Mouse (Mus musculus): Measurements from ENCODE around the gene Mllt11. TPM values are rescaled to one million over a fixed set of nuclear protein-coding genes. Genes with fewer than 3 reads are reported as not detected.

Mllt11 gene
- polyA plus RNA-seq, 1 experiment: 66.1 TPM

GRCm38 (mm10) chr3:95237541-95238099 lies 5.6 kb upstream of the Mllt11 start:
- no peak for DNase-seq
- H3K36me3 ChIP-seq (ENCODE audit: control insufficient read depth, insufficient read depth, low read length): peaks cover 43% of the 10 kb centered on the region
- TF ChIP-seq POLR2A (IDR thresholded peaks at IDR 0.05; ENCODE audit: control insufficient read depth, extremely low read depth, insufficient read depth, low read length, poor library complexity): no peak
- WGBS: 93% methylated on average over 8 of the region's 8 CpGs
- H3K4me1 ChIP-seq (replicated peaks; ENCODE audit: control insufficient read depth, insufficient read depth, low read length): peaks cover 2% of the 10 kb centered on the region; the same call in 1 of the 2 replicates
- H3K27me3 ChIP-seq (ENCODE audit: control insufficient read depth, insufficient read depth, low read length): no peaks in the 10 kb centered on the region
- H3K4me3 ChIP-seq (ENCODE audit: control insufficient read depth, insufficient read depth, low read length): no peak overlapping the region
- no peak overlapping the region for H3K27ac ChIP-seq (ENCODE audit: control insufficient read depth, insufficient read depth, low read length)

GRCm38 (mm10) chr3:95235386-95236301 lies 3.7 kb upstream of the Mllt11 start:
- H3K4me3 ChIP-seq (ENCODE audit: control insufficient read depth, insufficient read depth, low read length): no peak overlapping the region
- no peak overlapping the region for H3K27ac ChIP-seq (ENCODE audit: control insufficient read depth, insufficient read depth, low read length)
- DNase-seq: no peak
- no peaks in the 10 kb centered on the region for H3K27me3 ChIP-seq (ENCODE audit: control insufficient read depth, insufficient read depth, low read length)
- H3K36me3 ChIP-seq (ENCODE audit: control insufficient read depth, insufficient read depth, low read length): peaks cover 53% of the 10 kb centered on the region
- 94% methylated on average over 23 of the region's 23 CpGs for WGBS
- H3K4me1 ChIP-seq (replicated peaks; ENCODE audit: control insufficient read depth, insufficient read depth, low read length): peaks cover 20% of the 10 kb centered on the region
- TF ChIP-seq CTCF (IDR thresholded peaks at IDR 0.05; ENCODE audit: borderline replicate concordance, control insufficient read depth, extremely low read depth, insufficient read depth, low read length, poor library complexity): no peak
- no peak for TF ChIP-seq POLR2A (IDR thresholded peaks at IDR 0.05; ENCODE audit: control insufficient read depth, extremely low read depth, insufficient read depth, low read length, poor library complexity)

DNA sequence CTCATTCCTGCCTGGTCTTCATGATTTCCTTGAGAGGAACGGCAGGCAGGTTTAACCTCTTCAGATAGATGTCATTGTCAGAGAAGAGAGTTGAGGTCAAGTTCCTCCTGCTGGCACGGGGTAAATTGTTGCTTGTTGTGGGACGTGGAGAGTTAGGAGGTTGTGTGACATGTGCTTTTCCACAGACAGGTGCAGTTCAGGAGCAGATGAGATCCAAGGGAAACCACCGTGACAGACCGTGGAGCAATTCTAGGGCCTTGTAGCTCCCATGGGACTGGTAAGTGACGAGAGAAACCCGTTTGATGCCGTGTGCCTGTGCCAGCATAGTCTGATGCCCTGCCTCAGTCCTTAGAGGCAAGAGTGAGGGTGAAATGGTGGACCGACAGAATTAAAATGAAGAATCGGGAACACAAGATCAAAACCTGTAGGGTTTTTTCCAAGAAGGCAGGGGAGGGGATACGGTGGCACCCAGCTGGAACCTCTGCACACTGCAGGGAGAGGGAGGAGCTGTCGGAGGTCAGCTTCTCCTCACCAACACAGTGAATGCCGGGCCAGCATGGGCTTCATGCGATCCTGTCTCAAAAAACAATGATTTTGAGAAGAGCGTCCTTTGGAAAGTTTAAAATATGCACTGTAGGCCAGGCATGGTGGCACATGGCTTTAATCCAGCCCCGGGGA lies 1.5 kb upstream of the Mllt11 start:
- H3K27ac ChIP-seq (ENCODE audit: control insufficient read depth, insufficient read depth, low read length): no peak overlapping the region

GRCm38 (mm10) chr3:95232771-95233170 lies 800 bp upstream of the Mllt11 start:
- DNase-seq: no peak
- peaks cover 53% of the 10 kb centered on the region for H3K36me3 ChIP-seq (ENCODE audit: control insufficient read depth, insufficient read depth, low read length)
- TF ChIP-seq POLR2A (IDR thresholded peaks at IDR 0.05; ENCODE audit: control insufficient read depth, extremely low read depth, insufficient read depth, low read length, poor library complexity): no peak
- TF ChIP-seq CTCF (IDR thresholded peaks at IDR 0.05; ENCODE audit: borderline replicate concordance, control insufficient read depth, extremely low read depth, insufficient read depth, low read length, poor library complexity): no peak

More for the DNA sequence above, 1.5 kb upstream of the Mllt11 start:
- DNase-seq: no peak
- peaks cover 26% of the 10 kb centered on the region for H3K4me1 ChIP-seq (replicated peaks; ENCODE audit: control insufficient read depth, insufficient read depth, low read length)
- no peak overlapping the region for H3K4me3 ChIP-seq (ENCODE audit: control insufficient read depth, insufficient read depth, low read length)
- H3K27me3 ChIP-seq (ENCODE audit: control insufficient read depth, insufficient read depth, low read length): no peaks in the 10 kb centered on the region
- H3K36me3 ChIP-seq (ENCODE audit: control insufficient read depth, insufficient read depth, low read length): peaks cover 53% of the 10 kb centered on the region
- TF ChIP-seq CTCF (IDR thresholded peaks at IDR 0.05; ENCODE audit: borderline replicate concordance, control insufficient read depth, extremely low read depth, insufficient read depth, low read length, poor library complexity): no peak
- TF ChIP-seq POLR2A (IDR thresholded peaks at IDR 0.05; ENCODE audit: control insufficient read depth, extremely low read depth, insufficient read depth, low read length, poor library complexity): no peak
- 93% methylated on average over 16 of the region's 16 CpGs for WGBS

DNA sequence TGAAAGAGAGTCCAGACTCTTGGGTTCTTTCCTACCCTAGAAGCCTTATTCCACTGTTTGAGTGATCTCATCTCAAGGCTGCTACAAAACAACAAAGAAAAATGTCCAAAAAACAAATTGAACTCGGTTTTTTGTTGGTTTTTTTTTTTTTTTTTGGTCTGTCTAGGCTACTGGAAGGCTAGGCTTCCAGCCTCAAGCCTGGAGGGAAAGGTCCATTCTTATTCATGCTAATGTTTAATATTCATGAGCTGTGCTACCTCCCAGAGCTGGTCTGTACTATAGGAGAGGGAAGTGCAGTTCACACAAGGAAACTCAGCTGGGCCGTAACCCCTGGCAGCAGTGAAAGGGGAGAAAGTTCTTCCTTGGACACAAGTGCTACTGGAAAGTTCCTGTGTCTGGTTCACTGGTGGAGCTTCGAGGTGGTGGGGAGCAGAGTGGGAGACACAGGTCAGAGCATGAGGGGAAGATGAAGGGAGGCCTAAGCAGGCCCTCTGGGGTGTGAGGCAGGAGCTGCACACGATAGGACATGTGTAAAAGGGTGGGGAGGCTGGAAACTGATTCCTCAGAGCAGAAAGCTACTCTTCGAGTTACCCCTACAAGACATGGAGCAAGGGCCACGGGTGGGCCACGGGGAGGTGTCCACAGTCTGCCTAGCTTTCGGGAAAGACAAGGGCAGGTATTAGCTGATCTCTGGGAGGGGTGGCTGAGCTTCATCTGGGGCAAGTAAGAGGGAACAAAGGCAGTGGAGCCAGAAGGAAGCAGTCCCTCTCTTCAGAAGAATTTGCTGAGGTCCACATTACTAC lies 1.3 kb downstream of the Mllt11 start:
- H3K27ac ChIP-seq (ENCODE audit: control insufficient read depth, insufficient read depth, low read length): peak overlapping the region; percentile 89
- peak; percentile 39 for DNase-seq
- 8% methylated on average over 8 of the region's 8 CpGs for WGBS
- peak overlapping the region; percentile 72 for H3K4me3 ChIP-seq (ENCODE audit: control insufficient read depth, insufficient read depth, low read length)
- no peak for TF ChIP-seq CTCF (IDR thresholded peaks at IDR 0.05; ENCODE audit: borderline replicate concordance, control insufficient read depth, extremely low read depth, insufficient read depth, low read length, poor library complexity)
- no peak for TF ChIP-seq POLR2A (IDR thresholded peaks at IDR 0.05; ENCODE audit: control insufficient read depth, extremely low read depth, insufficient read depth, low read length, poor library complexity)
- H3K36me3 ChIP-seq (ENCODE audit: control insufficient read depth, insufficient read depth, low read length): peaks cover 40% of the 10 kb centered on the region
- H3K4me1 ChIP-seq (replicated peaks; ENCODE audit: control insufficient read depth, insufficient read depth, low read length): peaks cover 30% of the 10 kb centered on the region
- no peaks in the 10 kb centered on the region for H3K27me3 ChIP-seq (ENCODE audit: control insufficient read depth, insufficient read depth, low read length)

More at GRCm38 (mm10) chr3:95232771-95233170, 800 bp upstream of the Mllt11 start:
- H3K4me1 ChIP-seq (replicated peaks; ENCODE audit: control insufficient read depth, insufficient read depth, low read length): peaks cover 26% of the 10 kb centered on the region
- no peaks in the 10 kb centered on the region for H3K27me3 ChIP-seq (ENCODE audit: control insufficient read depth, insufficient read depth, low read length)
- H3K4me3 ChIP-seq (ENCODE audit: control insufficient read depth, insufficient read depth, low read length): no peak overlapping the region
- 92% methylated on average over 7 of the region's 7 CpGs for WGBS
- no peak overlapping the region for H3K27ac ChIP-seq (ENCODE audit: control insufficient read depth, insufficient read depth, low read length)

Data from thymus, adult 2 months (tissue).